Mouse (Mus musculus) ES-Bruce4 (cell line): ENCODE measurements around the gene Tanc1.

Experiments used
- CTCF ChIP-seq: IDR thresholded peaks from one replicate; pipeline ENCODE4 v1.8.1; 2011; ENCODE audit warnings: low read depth, low read length
- EP300 ChIP-seq: IDR thresholded peaks from 2 replicates; pipeline ENCODE4 v1.6.1; 2011; ENCODE audit warnings: low read depth, low read length; ENCODE audit not compliant: insufficient read depth

GRCm38 (mm10) chr2:59599338-59600111 is 12.3 kb upstream of the Tanc1 start:
- TF ChIP-seq EP300 (no peak), CTCF (no peak)
